Mouse (Mus musculus): ENCODE data around the gene Grik4. TPM values are rescaled to one million over a fixed set of nuclear protein-coding genes. Genes with fewer than 3 reads are reported as not detected.

Grik4 gene
- polyA plus RNA-seq, 1 experiment from 2014 or later, result 1.9 TPM

DNA sequence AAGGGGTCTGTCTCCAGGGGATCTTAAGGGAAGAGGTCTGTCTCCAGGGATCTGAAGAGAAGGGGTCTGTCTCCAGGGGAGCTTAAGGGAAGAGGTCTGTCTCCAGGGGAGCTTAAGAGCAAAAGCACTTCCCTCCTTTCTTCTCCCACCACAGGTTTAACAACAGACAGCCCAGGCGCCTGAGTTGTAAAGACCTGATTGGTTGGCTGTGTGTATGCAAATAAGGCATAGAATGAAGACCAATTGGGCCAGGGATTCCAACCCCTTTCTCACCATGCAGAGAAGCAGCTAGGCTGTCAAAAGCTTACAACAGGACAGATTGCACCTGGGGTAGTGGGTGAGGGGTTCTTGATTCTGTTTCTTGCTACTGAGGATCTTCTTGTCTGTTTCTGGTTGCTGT, 4.1 kb upstream of the Grik4 start:
- Histone ChIP-seq H3K9me3 (ENCODE audit: control insufficient read depth, low read length) (no peaks in the 10 kb centered on the region), H3K27ac (ENCODE audit: low read depth, low read length) (no peak overlapping the region), H3K9ac (ENCODE audit: low read depth, low read length) (no peak overlapping the region), H3K27me3 (ENCODE audit: control insufficient read depth, insufficient read depth, low read length) (peaks cover 3% of the 10 kb centered on the region; the same call in 1 of the 2 replicates), H3K4me3 (ENCODE audit: low read length) (no peak overlapping the region), H3K36me3 (ENCODE audit: control insufficient read depth, insufficient read depth, low read length) (no peaks in the 10 kb centered on the region), H3K4me1 (ENCODE audit: control insufficient read depth, insufficient read depth, low read length) (peaks cover 4% of the 10 kb centered on the region; the same call in 1 of the 2 replicates), H3K4me2 (replicated peaks; ENCODE audit: low read depth, low read length) (no peak overlapping the region)
- ATAC-seq (ENCODE audit: low FRiP score, low TSS enrichment), result no peak
- 85% methylated on average over 1 of the region's 1 CpGs for WGBS

- peaks cover 5% of the 10 kb centered on the region; the same call in 1 of the 2 replicates for H3K27me3 ChIP-seq (ENCODE audit: control insufficient read depth, insufficient read depth, low read length)
- no peak overlapping the region for H3K4me2 ChIP-seq (replicated peaks; ENCODE audit: low read depth, low read length)
- peaks cover 19% of the 10 kb centered on the region for H3K4me1 ChIP-seq (ENCODE audit: control insufficient read depth, insufficient read depth, low read length)
- H3K9me3 ChIP-seq (ENCODE audit: control insufficient read depth, low read length), result no peaks in the 10 kb centered on the region
- 63% methylated on average over 7 of the region's 7 CpGs for WGBS
- ATAC-seq (ENCODE audit: low FRiP score, low TSS enrichment), result no peak
- no peak overlapping the region for H3K27ac ChIP-seq (ENCODE audit: low read depth, low read length)
- H3K36me3 ChIP-seq (ENCODE audit: control insufficient read depth, insufficient read depth, low read length), result no peaks in the 10 kb centered on the region
- H3K9ac ChIP-seq (ENCODE audit: low read depth, low read length), result no peak overlapping the region
- H3K4me3 ChIP-seq (ENCODE audit: low read length), result no peak overlapping the region
These were observed 881 bp upstream of the Grik4 start for GRCm38 (mm10) chr9:42945174-42945573.

GRCm38 (mm10) chr9:42944536-42945006, 278 bp upstream of the Grik4 start:
- H3K36me3 ChIP-seq (ENCODE audit: control insufficient read depth, insufficient read depth, low read length), result no peaks in the 10 kb centered on the region
- peak; percentile 91 for ATAC-seq (ENCODE audit: low FRiP score, low TSS enrichment)
- no peak overlapping the region for H3K27ac ChIP-seq (ENCODE audit: low read depth, low read length)
- H3K9ac ChIP-seq (ENCODE audit: low read depth, low read length), result peak overlapping the region; percentile 88
- WGBS, result 1% methylated on average over 52 of the region's 52 CpGs
- H3K4me2 ChIP-seq (replicated peaks; ENCODE audit: low read depth, low read length), result peak overlapping the region; percentile 97
- H3K4me3 ChIP-seq (ENCODE audit: low read length), result peak overlapping the region; percentile 71
- H3K4me1 ChIP-seq (ENCODE audit: control insufficient read depth, insufficient read depth, low read length), result peaks cover 19% of the 10 kb centered on the region
- peaks cover 5% of the 10 kb centered on the region; the same call in 1 of the 2 replicates for H3K27me3 ChIP-seq (ENCODE audit: control insufficient read depth, insufficient read depth, low read length)
- no peaks in the 10 kb centered on the region for H3K9me3 ChIP-seq (ENCODE audit: control insufficient read depth, low read length)

GRCm38 (mm10) chr9:42943057-42943529, 1.2 kb downstream of the Grik4 start:
- no peak overlapping the region for H3K27ac ChIP-seq (ENCODE audit: low read depth, low read length)
- peak; percentile 11; the same call in 1 of the 2 replicates for ATAC-seq (ENCODE audit: low FRiP score, low TSS enrichment)
- WGBS, result 2% methylated on average over 9 of the region's 9 CpGs
- H3K36me3 ChIP-seq (ENCODE audit: control insufficient read depth, insufficient read depth, low read length), result no peaks in the 10 kb centered on the region
- H3K9me3 ChIP-seq (ENCODE audit: control insufficient read depth, low read length), result no peaks in the 10 kb centered on the region
- peaks cover 5% of the 10 kb centered on the region; the same call in 1 of the 2 replicates for H3K27me3 ChIP-seq (ENCODE audit: control insufficient read depth, insufficient read depth, low read length)
- peak overlapping the region; percentile 71 for H3K4me3 ChIP-seq (ENCODE audit: low read length)
- peaks cover 19% of the 10 kb centered on the region for H3K4me1 ChIP-seq (ENCODE audit: control insufficient read depth, insufficient read depth, low read length)
- peak overlapping the region; percentile 88 for H3K9ac ChIP-seq (ENCODE audit: low read depth, low read length)
- peak overlapping the region; percentile 97 for H3K4me2 ChIP-seq (replicated peaks; ENCODE audit: low read depth, low read length)

- no peak for ATAC-seq (ENCODE audit: low FRiP score, low TSS enrichment)
- Histone ChIP-seq H3K36me3 (ENCODE audit: control insufficient read depth, insufficient read depth, low read length) (no peaks in the 10 kb centered on the region), H3K9me3 (ENCODE audit: control insufficient read depth, low read length) (no peaks in the 10 kb centered on the region), H3K27ac (ENCODE audit: low read depth, low read length) (no peak overlapping the region), H3K4me1 (ENCODE audit: control insufficient read depth, insufficient read depth, low read length) (peaks cover 22% of the 10 kb centered on the region), H3K4me3 (ENCODE audit: low read length) (no peak overlapping the region), H3K4me2 (replicated peaks; ENCODE audit: low read depth, low read length) (no peak overlapping the region; the same call in 1 of the 2 replicates), H3K9ac (ENCODE audit: low read depth, low read length) (no peak overlapping the region), H3K27me3 (ENCODE audit: control insufficient read depth, insufficient read depth, low read length) (peaks cover 5% of the 10 kb centered on the region; the same call in 1 of the 2 replicates)
- WGBS, result 51% methylated on average over 4 of the region's 4 CpGs
These were observed 2.1 kb downstream of the Grik4 start for GRCm38 (mm10) chr9:42942148-42942547.

GRCm38 (mm10) chr9:42932146-42932545, 12.1 kb downstream of the Grik4 start:
- Histone ChIP-seq H3K27me3 (ENCODE audit: control insufficient read depth, insufficient read depth, low read length) (no peaks in the 10 kb centered on the region), H3K9ac (ENCODE audit: low read depth, low read length) (no peak overlapping the region), H3K4me1 (ENCODE audit: control insufficient read depth, insufficient read depth, low read length) (peaks cover 10% of the 10 kb centered on the region), H3K27ac (ENCODE audit: low read depth, low read length) (no peak overlapping the region), H3K9me3 (ENCODE audit: control insufficient read depth, low read length) (0 out of 2 replicates have a peak, but pooled peaks cover 2% of the 10 kb centered on the region), H3K36me3 (ENCODE audit: control insufficient read depth, insufficient read depth, low read length) (no peaks in the 10 kb centered on the region), H3K4me2 (replicated peaks; ENCODE audit: low read depth, low read length) (no peak overlapping the region), H3K4me3 (ENCODE audit: low read length) (no peak overlapping the region)
- ATAC-seq (ENCODE audit: low FRiP score, low TSS enrichment), result no peak
- WGBS, result 35% methylated on average over 7 of the region's 7 CpGs

DNA sequence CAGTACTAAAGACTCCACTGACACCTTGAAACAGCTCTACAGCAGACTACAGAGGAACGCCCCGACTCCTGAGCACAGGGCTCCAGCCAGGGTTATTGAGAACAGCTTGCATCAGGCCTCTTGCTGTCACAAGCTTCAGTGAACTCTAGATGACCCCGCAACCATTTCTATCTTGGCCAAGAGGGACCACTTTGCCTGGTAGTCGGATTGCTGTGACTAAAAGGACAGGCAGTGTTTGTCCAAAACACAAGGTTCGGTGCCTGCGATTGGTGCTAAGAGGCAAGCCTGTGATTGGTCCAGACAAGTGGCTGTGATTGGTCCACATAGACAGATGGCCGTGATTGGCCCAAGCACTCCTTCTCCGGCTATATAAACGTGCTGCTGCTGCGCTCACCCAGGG, 16.8 kb downstream of the Grik4 start:
- Histone ChIP-seq H3K4me1 (ENCODE audit: control insufficient read depth, insufficient read depth, low read length) (peaks cover 10% of the 10 kb centered on the region), H3K9ac (ENCODE audit: low read depth, low read length) (no peak overlapping the region), H3K4me3 (ENCODE audit: low read length) (no peak overlapping the region), H3K9me3 (ENCODE audit: control insufficient read depth, low read length) (0 out of 2 replicates have a peak, but pooled peaks cover 2% of the 10 kb centered on the region), H3K36me3 (ENCODE audit: control insufficient read depth, insufficient read depth, low read length) (no peaks in the 10 kb centered on the region), H3K4me2 (replicated peaks; ENCODE audit: low read depth, low read length) (no peak overlapping the region), H3K27ac (ENCODE audit: low read depth, low read length) (no peak overlapping the region), H3K27me3 (ENCODE audit: control insufficient read depth, insufficient read depth, low read length) (no peaks in the 10 kb centered on the region)
- 58% methylated on average over 10 of the region's 10 CpGs for WGBS
- no peak for ATAC-seq (ENCODE audit: low FRiP score, low TSS enrichment)

- Histone ChIP-seq H3K9me3 (ENCODE audit: control insufficient read depth, low read length) (0 out of 2 replicates have a peak, but pooled peaks cover 2% of the 10 kb centered on the region), H3K36me3 (ENCODE audit: control insufficient read depth, insufficient read depth, low read length) (no peaks in the 10 kb centered on the region), H3K4me3 (ENCODE audit: low read length) (no peak overlapping the region), H3K27me3 (ENCODE audit: control insufficient read depth, insufficient read depth, low read length) (no peaks in the 10 kb centered on the region), H3K27ac (ENCODE audit: low read depth, low read length) (no peak overlapping the region), H3K4me2 (replicated peaks; ENCODE audit: low read depth, low read length) (no peak overlapping the region), H3K4me1 (ENCODE audit: control insufficient read depth, insufficient read depth, low read length) (peaks cover 11% of the 10 kb centered on the region), H3K9ac (ENCODE audit: low read depth, low read length) (no peak overlapping the region)
- ATAC-seq (ENCODE audit: low FRiP score, low TSS enrichment), result no peak
- 80% methylated on average over 6 of the region's 6 CpGs for WGBS
These were observed 17.7 kb downstream of the Grik4 start for GRCm38 (mm10) chr9:42926564-42926963.

GRCm38 (mm10) chr9:42921830-42922229, 22.5 kb downstream of the Grik4 start:
- Histone ChIP-seq H3K9ac (ENCODE audit: low read depth, low read length) (no peak overlapping the region), H3K36me3 (ENCODE audit: control insufficient read depth, insufficient read depth, low read length) (no peaks in the 10 kb centered on the region), H3K27ac (ENCODE audit: low read depth, low read length) (no peak overlapping the region), H3K27me3 (ENCODE audit: control insufficient read depth, insufficient read depth, low read length) (no peaks in the 10 kb centered on the region), H3K4me1 (ENCODE audit: control insufficient read depth, insufficient read depth, low read length) (peaks cover 3% of the 10 kb centered on the region; the same call in 1 of the 2 replicates), H3K4me2 (replicated peaks; ENCODE audit: low read depth, low read length) (no peak overlapping the region), H3K4me3 (ENCODE audit: low read length) (no peak overlapping the region), H3K9me3 (ENCODE audit: control insufficient read depth, low read length) (no peaks in the 10 kb centered on the region)
- ATAC-seq (ENCODE audit: low FRiP score, low TSS enrichment), result no peak
- WGBS, result 81% methylated on average over 4 of the region's 4 CpGs

Measured in kidney, embryonic 14.5 days (tissue).